Mouse (Mus musculus): Measurements from ENCODE around the gene Snx12. TPM values are rescaled to one million over a fixed set of nuclear protein-coding genes. Genes with fewer than 3 reads are reported as not detected.
A peak's percentile ranks its signal among the peaks of the same experiment; 100 is the strongest.

Snx12 gene
- polyA plus RNA-seq, 1 experiment from 2014 or later = 54.2 TPM

- no peak for ATAC-seq
- no peak overlapping the region for H3K4me2 ChIP-seq (ENCODE audit: low read depth, low read length)
- no peak overlapping the region for H3K9ac ChIP-seq (ENCODE audit: low read depth, low read length)
- no peaks in the 10 kb centered on the region for H3K36me3 ChIP-seq (ENCODE audit: control insufficient read depth, insufficient read depth, low read length)
- H3K4me3 ChIP-seq (ENCODE audit: low read length) = no peak overlapping the region
- H3K27ac ChIP-seq (ENCODE audit: low read length) = no peak overlapping the region
- H3K4me1 ChIP-seq (ENCODE audit: control insufficient read depth, insufficient read depth, low read length) = no peaks in the 10 kb centered on the region
- no peaks in the 10 kb centered on the region; the same call in 1 of the 2 replicates for H3K27me3 ChIP-seq (replicated peaks; ENCODE audit: control insufficient read depth, insufficient read depth, low read length)
- 84% methylated on average over 3 of the region's 3 CpGs for WGBS
- no peaks in the 10 kb centered on the region for H3K9me3 ChIP-seq (ENCODE audit: control insufficient read depth, low read length)
Observed at GRCm38 (mm10) chrX:101162532-101162931, 59.8 kb downstream of the Snx12 start.

GRCm38 (mm10) chrX:101157488-101157887 lies 64.9 kb downstream of the Snx12 start:
- H3K9ac ChIP-seq (ENCODE audit: low read depth, low read length) = no peak overlapping the region
- no peak for ATAC-seq
- no peak overlapping the region for H3K4me2 ChIP-seq (ENCODE audit: low read depth, low read length)
- H3K4me1 ChIP-seq (ENCODE audit: control insufficient read depth, insufficient read depth, low read length) = no peaks in the 10 kb centered on the region
- H3K4me3 ChIP-seq (ENCODE audit: low read length) = no peak overlapping the region
- H3K36me3 ChIP-seq (ENCODE audit: control insufficient read depth, insufficient read depth, low read length) = no peaks in the 10 kb centered on the region
- no peak overlapping the region for H3K27ac ChIP-seq (ENCODE audit: low read length)
- WGBS = 79% methylated on average over 2 of the region's 2 CpGs
- H3K27me3 ChIP-seq (replicated peaks; ENCODE audit: control insufficient read depth, insufficient read depth, low read length) = no peaks in the 10 kb centered on the region; the same call in 1 of the 2 replicates
- H3K9me3 ChIP-seq (ENCODE audit: control insufficient read depth, low read length) = no peaks in the 10 kb centered on the region

- no peak overlapping the region for H3K9ac ChIP-seq (ENCODE audit: low read depth, low read length)
- 41% methylated on average over 5 of the region's 5 CpGs for whole genome bisulfite sequencing
- no peaks in the 10 kb centered on the region for H3K4me1 ChIP-seq (ENCODE audit: control insufficient read depth, insufficient read depth, low read length)
- H3K9me3 ChIP-seq (ENCODE audit: control insufficient read depth, low read length) = no peaks in the 10 kb centered on the region
- no peak for ATAC-seq
- no peak overlapping the region for H3K27ac ChIP-seq (ENCODE audit: low read length)
- H3K36me3 ChIP-seq (ENCODE audit: control insufficient read depth, insufficient read depth, low read length) = no peaks in the 10 kb centered on the region
- no peak overlapping the region for H3K4me2 ChIP-seq (ENCODE audit: low read depth, low read length)
- H3K27me3 ChIP-seq (replicated peaks; ENCODE audit: control insufficient read depth, insufficient read depth, low read length) = no peaks in the 10 kb centered on the region; the same call in 1 of the 2 replicates
- no peak overlapping the region for H3K4me3 ChIP-seq (ENCODE audit: low read length)
Observed at GRCm38 (mm10) chrX:101156369-101156768, 66.0 kb downstream of the Snx12 start.

GRCm38 (mm10) chrX:101147506-101147905 lies 74.9 kb downstream of the Snx12 start:
- H3K27me3 ChIP-seq (replicated peaks; ENCODE audit: control insufficient read depth, insufficient read depth, low read length) = no peaks in the 10 kb centered on the region
- H3K4me1 ChIP-seq (ENCODE audit: control insufficient read depth, insufficient read depth, low read length) = no peaks in the 10 kb centered on the region
- H3K27ac ChIP-seq (ENCODE audit: low read length) = no peak overlapping the region
- no peak for ATAC-seq
- H3K4me2 ChIP-seq (ENCODE audit: low read depth, low read length) = no peak overlapping the region
- WGBS = 59% methylated on average over 5 of the region's 5 CpGs
- no peaks in the 10 kb centered on the region for H3K9me3 ChIP-seq (ENCODE audit: control insufficient read depth, low read length)
- H3K9ac ChIP-seq (ENCODE audit: low read depth, low read length) = no peak overlapping the region
- no peak overlapping the region for H3K4me3 ChIP-seq (ENCODE audit: low read length)
- H3K36me3 ChIP-seq (ENCODE audit: control insufficient read depth, insufficient read depth, low read length) = no peaks in the 10 kb centered on the region

GRCm38 (mm10) chrX:101131992-101132791 lies 90.2 kb downstream of the Snx12 start:
- Histone ChIP-seq H3K27ac (ENCODE audit: low read length) (no peak overlapping the region), H3K4me1 (ENCODE audit: control insufficient read depth, insufficient read depth, low read length) (no peaks in the 10 kb centered on the region), H3K4me2 (ENCODE audit: low read depth, low read length) (0 out of 2 replicates have a peak overlapping the region, but pooled peaks have one; percentile 27), H3K27me3 (replicated peaks; ENCODE audit: control insufficient read depth, insufficient read depth, low read length) (no peaks in the 10 kb centered on the region), H3K4me3 (ENCODE audit: low read length) (no peak overlapping the region), H3K9ac (ENCODE audit: low read depth, low read length) (no peak overlapping the region), H3K36me3 (ENCODE audit: control insufficient read depth, insufficient read depth, low read length) (no peaks in the 10 kb centered on the region), H3K9me3 (ENCODE audit: control insufficient read depth, low read length) (no peaks in the 10 kb centered on the region)
- ATAC-seq = peak; percentile 46; the same call in 1 of the 2 replicates
- WGBS = 35% methylated on average over 12 of the region's 12 CpGs

- H3K4me1 ChIP-seq (ENCODE audit: control insufficient read depth, insufficient read depth, low read length) = no peaks in the 10 kb centered on the region
- H3K36me3 ChIP-seq (ENCODE audit: control insufficient read depth, insufficient read depth, low read length) = no peaks in the 10 kb centered on the region
- no peak overlapping the region for H3K4me3 ChIP-seq (ENCODE audit: low read length)
- ATAC-seq = no peak
- H3K9ac ChIP-seq (ENCODE audit: low read depth, low read length) = no peak overlapping the region
- no peaks in the 10 kb centered on the region for H3K27me3 ChIP-seq (replicated peaks; ENCODE audit: control insufficient read depth, insufficient read depth, low read length)
- 31% methylated on average over 7 of the region's 7 CpGs for WGBS
- no peak overlapping the region for H3K4me2 ChIP-seq (ENCODE audit: low read depth, low read length)
- no peak overlapping the region for H3K27ac ChIP-seq (ENCODE audit: low read length)
- H3K9me3 ChIP-seq (ENCODE audit: control insufficient read depth, low read length) = no peaks in the 10 kb centered on the region
Observed at GRCm38 (mm10) chrX:101131001-101131400, 91.4 kb downstream of the Snx12 start.

GRCm38 (mm10) chrX:101128559-101128958 lies 93.8 kb downstream of the Snx12 start:
- Histone ChIP-seq H3K36me3 (ENCODE audit: control insufficient read depth, insufficient read depth, low read length) (no peaks in the 10 kb centered on the region), H3K9ac (ENCODE audit: low read depth, low read length) (no peak overlapping the region), H3K27me3 (replicated peaks; ENCODE audit: control insufficient read depth, insufficient read depth, low read length) (no peaks in the 10 kb centered on the region), H3K4me3 (ENCODE audit: low read length) (no peak overlapping the region), H3K9me3 (ENCODE audit: control insufficient read depth, low read length) (no peaks in the 10 kb centered on the region), H3K4me2 (ENCODE audit: low read depth, low read length) (no peak overlapping the region), H3K4me1 (ENCODE audit: control insufficient read depth, insufficient read depth, low read length) (no peaks in the 10 kb centered on the region), H3K27ac (ENCODE audit: low read length) (no peak overlapping the region)
- ATAC-seq = no peak
- 76% methylated on average over 2 of the region's 2 CpGs for WGBS

GRCm38 (mm10) chrX:101126977-101127376 lies 95.4 kb downstream of the Snx12 start:
- no peak overlapping the region for H3K27ac ChIP-seq (ENCODE audit: low read length)
- WGBS = 47% methylated on average over 2 of the region's 2 CpGs
- H3K9ac ChIP-seq (ENCODE audit: low read depth, low read length) = no peak overlapping the region
- no peaks in the 10 kb centered on the region for H3K4me1 ChIP-seq (ENCODE audit: control insufficient read depth, insufficient read depth, low read length)
- H3K4me2 ChIP-seq (ENCODE audit: low read depth, low read length) = no peak overlapping the region
- no peaks in the 10 kb centered on the region for H3K27me3 ChIP-seq (replicated peaks; ENCODE audit: control insufficient read depth, insufficient read depth, low read length)
- ATAC-seq = 0 out of 2 replicates have a peak, but pooled peaks have one; percentile 7
- no peaks in the 10 kb centered on the region for H3K9me3 ChIP-seq (ENCODE audit: control insufficient read depth, low read length)
- H3K4me3 ChIP-seq (ENCODE audit: low read length) = no peak overlapping the region
- H3K36me3 ChIP-seq (ENCODE audit: control insufficient read depth, insufficient read depth, low read length) = no peaks in the 10 kb centered on the region

GRCm38 (mm10) chrX:101126474-101126955 lies 95.8 kb downstream of the Snx12 start:
- H3K9ac ChIP-seq (ENCODE audit: low read depth, low read length) = no peak overlapping the region
- 62% methylated on average over 7 of the region's 7 CpGs for WGBS
- H3K27ac ChIP-seq (ENCODE audit: low read length) = no peak overlapping the region
- H3K4me1 ChIP-seq (ENCODE audit: control insufficient read depth, insufficient read depth, low read length) = no peaks in the 10 kb centered on the region
- H3K9me3 ChIP-seq (ENCODE audit: control insufficient read depth, low read length) = no peaks in the 10 kb centered on the region
- no peaks in the 10 kb centered on the region for H3K36me3 ChIP-seq (ENCODE audit: control insufficient read depth, insufficient read depth, low read length)
- H3K4me3 ChIP-seq (ENCODE audit: low read length) = no peak overlapping the region
- H3K4me2 ChIP-seq (ENCODE audit: low read depth, low read length) = no peak overlapping the region
- peak; percentile 55 for ATAC-seq
- no peaks in the 10 kb centered on the region for H3K27me3 ChIP-seq (replicated peaks; ENCODE audit: control insufficient read depth, insufficient read depth, low read length)

Data from intestine, embryonic 16.5 days (tissue).